Mouse (Mus musculus): ENCODE measurements around the gene Cd70.

The Cd70 gene

DNA sequence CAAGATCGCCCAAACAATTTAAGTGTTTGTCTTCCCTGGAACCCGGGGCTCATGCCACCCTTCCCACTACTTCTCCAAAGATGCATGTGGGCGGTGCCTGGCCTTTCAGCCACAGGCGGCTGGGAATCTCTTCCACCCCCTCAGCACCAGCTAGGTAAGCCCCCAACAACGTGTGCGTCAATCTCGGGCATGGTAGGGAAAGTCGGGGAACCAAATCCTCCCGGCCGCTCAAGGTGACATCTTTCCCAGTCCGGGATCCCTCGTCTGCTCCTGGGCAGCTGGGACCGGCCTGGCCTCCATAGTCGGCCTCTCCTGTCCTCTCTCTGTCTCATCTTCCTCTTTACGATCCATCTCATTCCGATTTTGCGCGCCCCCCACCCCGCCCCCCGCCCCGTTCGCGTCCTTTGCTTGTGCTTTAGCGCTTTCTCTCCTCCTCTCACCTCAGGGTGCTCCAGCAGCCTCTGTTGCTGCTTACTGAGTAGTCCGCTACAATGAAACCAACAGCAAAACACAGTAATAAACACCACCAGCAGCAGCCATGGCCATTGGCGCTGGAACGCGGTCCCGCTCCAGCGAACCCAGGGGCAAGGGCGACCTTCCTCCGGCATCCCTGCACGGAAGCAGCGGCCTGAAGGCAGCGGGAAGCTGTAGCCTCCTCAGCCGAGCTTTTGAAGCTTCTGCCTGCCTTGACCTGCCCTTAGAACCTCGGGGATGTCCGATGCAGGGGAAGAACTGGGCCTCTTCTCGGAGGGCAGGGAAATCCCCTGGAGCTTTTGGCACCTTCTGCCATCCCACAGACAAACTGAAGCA is at the start of gene Cd70:
Gene Cd70, minus strand, starts transcription at position 784 of the 810 bp plus-strand sequence.
- peak; percentile 23 to 27 for DNase-seq

DNA sequence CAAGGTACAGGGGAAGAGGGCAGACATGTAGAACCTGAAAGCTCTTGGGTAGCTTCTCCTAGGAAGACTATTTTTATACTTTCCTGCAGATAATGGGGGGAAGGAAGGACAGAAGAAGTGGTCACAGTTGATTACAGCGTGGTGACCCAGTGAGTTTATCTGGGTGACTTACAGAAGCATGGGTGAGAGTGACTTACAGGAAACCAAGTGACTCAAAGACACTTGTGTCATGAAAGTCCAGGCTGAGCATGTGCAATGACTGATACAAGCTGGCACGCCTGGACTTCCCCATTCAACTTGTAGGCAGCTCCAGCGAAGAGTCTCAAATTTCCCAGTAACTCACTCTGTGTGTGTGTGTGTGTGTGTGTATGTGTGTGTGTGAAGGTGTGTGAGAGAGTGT is 48.7 kb upstream of the Cd70 start:
- DNase-seq = no peak

DNA sequence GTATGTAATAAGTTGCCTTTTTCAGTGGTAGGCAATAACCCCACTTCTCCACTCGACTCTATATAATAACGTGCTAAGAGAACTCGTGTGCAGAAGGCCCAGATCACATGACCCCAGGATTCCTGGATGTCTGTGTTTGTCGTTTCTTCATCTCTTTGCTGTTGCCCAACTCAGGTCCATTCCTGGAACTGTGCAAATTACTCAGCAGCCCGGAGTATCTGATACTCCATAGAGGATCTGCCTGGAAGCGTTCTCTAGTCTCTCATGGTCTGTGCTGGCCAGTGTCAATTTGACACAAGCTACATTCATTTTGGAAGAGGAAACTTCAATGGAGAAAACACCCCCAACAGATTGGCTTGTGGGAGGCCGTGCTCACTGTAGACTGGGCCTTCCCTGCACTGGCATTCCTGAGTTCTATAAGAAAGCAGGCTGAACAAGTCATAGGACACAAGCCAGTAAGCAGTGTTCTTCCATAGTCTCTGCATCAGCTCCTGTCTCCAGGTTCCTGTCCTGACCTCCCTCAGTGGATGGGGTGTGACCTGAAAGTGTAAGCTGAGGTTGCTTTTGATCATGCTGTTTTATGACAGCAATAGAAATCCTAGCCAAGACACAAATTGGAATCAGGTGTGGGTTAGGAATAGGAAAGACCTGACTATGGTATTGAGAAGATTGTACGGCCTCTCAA is 45.9 kb upstream of the Cd70 start:
- DNase-seq = no peak

DNA sequence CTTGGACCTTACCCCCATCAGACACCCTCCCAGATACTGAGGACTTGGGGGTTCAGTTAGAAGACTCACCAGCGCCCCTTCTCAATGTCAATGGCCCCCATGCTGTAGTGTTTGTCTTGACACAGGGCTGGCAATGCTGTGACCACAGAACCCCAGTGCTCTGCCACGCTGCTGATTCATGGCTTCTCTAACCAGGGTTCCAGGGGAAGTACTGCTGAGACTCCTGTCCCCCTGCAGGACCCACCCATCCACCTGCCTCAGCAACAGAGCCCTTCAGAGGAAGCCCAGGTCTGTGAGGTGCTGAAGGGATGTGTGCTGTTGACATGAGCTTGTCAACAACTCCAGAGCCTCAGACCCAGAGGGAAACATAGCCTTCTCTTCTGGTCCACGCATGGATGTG is 45.2 kb upstream of the Cd70 start:
- DNase-seq = no peak

DNA sequence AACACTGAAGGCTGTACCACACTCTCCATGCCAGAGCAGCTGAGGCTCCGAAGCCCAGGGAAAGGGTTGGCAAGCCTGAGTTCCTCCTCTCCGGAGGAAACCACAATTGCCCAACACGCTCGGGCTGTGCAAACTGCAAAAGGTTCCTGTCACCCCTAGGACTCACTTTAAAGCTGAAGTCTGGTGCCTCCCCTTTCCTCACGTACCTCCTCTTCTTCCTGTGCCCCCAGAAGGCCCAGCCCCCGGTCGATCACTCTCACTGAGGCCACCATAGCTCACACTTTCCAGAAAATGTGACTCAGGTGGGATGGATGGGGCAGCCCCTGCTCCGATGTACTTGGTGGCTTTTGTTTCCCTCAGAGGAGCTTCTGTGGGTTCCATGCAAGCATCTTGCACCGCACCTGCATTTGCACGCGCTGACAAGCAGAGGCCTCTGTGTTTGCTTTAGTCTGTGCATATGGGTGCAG is 44.5 kb upstream of the Cd70 start, which contains the start of gene Tnfsf14:
Gene Tnfsf14, minus strand, starts transcription at position 137 of the 467 bp plus-strand sequence.
- DNase-seq = no peak

DNA sequence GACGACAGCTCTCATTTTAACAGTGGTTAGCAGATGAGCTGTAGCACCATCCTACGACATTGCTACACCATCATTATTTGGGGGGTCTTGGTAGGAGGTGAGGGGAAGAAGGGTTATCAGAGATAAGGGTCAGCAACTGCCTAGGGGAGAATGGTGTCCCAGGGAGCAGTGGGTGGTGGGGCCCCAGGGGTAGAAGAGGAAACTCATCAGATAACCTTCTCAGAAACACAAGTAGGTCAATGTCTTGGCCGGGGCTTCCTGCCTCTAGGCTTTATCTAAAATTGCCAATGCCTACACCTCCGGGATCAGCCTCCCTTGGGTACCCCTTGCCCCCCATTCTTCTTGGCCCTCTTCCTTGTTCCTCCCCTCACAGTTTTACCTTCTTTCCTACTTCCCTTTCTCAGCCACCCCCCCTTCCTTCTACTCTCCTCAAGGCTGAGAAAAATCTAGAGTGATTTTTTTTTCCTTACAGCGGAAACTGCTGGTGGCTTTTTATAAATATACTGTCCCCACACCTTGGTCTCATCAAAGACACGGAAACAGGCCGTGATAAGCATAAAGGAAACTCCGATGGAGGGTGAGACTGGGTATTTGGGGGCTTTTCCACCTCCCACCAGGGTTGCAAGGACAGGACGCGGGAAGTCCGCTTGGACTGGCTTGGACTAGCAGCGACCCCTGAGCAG is 39.1 kb upstream of the Cd70 start:
- no peak for DNase-seq

DNA sequence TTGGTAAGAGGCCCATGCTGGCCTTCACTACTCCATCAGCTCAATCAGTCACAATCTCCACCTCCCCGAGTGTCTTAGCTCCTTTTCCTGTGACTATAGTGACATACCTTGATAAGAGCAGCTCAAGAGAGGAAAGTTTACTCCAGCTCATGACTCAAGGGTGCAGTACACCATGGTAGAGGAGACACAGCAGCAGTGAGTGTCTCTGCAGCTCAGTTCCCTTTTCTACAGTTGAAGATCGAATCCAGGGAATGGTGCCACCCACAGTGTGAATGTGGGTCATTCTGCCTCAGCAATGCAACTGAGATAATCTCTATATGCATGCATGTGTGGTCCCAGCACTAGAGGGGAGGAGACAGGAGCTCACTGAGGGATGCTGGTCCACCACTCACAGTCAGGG is 36.1 kb upstream of the Cd70 start:
- DNase-seq = no peak

DNA sequence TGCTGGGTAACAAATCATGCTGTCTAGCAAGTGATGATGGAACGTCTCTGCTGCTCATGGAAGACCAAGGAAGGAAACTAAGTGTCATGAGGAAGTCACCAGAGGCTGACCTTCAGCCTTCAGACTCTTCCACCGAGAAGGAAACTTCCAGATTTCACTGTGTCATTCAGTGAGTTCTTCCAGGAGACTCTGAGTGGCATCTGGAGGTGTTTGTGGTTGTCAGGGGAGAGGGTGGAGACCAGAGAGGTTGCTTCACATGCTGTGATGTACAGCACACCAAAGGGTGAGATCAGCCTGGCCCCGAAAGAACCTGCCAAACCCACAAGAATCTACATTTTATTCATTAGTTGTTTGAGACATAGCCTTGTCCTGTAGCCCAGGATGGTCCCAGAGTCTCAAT is 33.3 kb upstream of the Cd70 start:
- no peak for DNase-seq

DNA sequence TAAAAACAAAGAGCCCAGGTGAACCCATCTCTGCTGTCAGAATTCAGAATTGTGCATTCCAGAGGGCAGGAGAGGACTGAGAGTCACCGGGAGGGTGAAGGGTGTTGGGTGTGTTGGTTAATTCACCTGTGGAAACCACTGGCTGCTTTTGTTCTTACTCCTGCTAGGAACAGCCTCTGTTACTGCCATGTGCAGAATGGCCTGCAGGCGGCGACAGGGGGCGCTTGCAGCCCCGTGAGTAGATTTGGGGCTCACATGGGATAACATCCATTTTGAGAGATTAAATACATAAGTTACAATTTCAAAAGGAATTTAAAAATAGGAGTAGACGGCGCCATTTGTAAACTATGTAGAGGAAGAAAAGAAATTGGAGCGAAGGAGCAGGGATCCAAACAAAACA is 30.8 kb upstream of the Cd70 start:
- DNase-seq = peak; percentile 8 to 10

DNA sequence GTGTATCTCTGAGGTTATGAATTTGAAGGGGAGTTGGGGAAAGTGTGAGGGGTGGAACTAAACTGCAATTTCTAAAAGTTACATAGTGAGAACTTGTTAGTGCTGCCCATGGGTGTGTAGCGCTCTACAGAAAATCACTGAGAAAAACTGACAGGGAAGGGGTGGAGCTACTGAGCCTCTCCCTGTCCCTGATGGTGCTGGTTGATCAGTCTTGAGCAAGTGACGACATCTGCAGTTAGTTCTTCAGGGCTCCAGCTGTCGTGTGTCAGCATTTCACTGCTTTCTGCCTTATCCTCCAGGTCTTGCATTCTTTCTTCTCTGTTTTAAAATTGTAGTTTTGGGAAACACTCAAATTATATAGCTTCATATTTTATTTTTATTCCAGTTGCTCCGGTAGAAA is 23.8 kb upstream of the Cd70 start:
- no peak for DNase-seq

DNA sequence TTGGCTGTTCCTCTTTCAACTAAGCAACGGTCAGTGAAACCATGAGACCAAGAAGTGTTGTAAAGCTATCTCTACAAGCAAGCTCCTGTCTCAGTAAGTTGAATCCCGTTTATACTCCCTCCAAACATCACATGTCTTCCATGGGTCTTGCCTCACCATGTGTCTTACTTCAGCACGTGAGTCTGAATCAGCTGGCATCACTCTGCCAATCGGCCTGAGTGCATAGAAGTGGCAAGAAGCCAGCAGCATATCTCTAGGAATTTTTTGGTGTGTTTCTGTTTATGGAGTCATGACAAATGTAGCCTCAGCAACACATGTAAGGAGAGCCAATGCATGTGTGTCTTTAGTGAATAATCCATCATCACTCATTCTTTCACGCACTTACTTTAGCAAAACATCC is 22.8 kb upstream of the Cd70 start:
- no peak for DNase-seq

DNA sequence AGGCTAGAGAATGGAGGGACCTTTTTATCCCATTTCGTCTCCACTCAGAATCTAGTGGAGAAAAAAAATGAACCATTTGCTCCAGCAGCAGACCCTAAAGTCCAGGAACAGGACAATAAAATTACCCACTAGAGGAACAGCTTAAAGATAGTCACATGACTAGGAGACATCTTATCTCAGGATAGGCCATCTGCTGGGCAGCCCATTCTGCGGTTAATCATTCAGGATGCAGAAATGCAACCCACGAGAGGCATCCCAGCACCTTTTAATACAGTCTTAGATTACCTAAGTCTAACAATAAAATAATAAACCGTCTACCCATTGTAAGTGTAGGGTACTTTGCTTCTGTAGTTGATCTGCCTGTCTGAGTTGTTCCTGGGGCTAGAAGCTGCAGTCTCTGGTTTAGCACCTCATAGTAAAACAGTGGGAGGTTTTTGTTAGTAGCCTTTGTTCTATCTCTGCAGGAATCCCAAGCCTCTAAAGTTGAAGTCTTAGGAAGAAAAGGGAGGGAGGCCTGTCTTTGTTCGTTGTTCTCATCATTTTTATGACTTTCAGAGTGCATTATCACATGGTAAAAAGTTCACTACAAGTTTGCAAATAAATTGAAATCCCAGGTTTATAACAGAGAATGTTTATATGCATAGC is 21.2 kb upstream of the Cd70 start:
- DNase-seq = no peak

DNA sequence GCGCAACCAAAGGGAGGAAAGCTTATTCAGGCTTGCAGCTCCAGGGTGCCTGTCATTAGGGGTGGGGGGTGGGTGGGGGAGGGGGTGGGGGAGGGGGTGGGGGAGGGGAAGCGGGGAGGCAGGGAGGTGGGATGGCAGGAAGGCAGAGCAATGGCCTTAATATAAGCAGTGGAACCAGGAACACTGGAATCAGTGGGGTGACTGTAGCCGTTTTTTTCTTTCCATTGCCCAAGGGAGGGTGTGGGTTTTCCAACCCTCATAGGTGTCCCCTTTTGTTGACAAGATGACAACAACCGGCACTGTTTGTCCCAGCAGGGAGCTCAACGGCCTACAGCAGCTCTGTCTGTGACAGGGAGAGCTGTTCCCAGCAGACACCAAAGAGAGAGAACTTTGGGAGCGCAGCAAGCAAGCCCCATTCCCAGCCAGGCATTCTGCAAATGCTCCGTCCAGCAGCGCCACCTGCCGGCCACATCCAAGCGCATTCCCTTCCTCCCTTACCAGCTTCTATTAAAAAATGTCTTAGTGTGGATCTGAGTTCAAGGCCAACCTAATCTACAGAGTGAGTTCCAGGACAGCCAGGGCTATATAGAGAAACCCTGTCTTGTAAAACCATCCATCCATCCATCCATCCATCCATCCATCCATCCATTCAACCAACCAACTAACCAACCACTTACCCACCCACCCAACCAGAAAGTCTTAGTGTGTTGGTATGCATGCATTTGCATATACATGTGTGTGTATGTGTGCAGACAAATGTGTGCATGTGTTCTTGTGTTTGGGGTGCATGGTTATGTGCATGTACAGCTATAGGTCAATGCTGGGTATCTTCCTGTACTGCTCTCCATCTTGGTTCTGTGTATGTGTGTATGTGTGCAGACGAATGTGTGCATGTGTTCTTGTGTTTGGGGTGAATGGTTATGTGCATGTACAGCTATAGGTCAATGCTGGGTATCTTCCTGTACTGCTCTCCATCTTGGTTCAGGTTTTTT is 17.5 kb upstream of the Cd70 start:
- peak; percentile 90 to 93 for DNase-seq

DNA sequence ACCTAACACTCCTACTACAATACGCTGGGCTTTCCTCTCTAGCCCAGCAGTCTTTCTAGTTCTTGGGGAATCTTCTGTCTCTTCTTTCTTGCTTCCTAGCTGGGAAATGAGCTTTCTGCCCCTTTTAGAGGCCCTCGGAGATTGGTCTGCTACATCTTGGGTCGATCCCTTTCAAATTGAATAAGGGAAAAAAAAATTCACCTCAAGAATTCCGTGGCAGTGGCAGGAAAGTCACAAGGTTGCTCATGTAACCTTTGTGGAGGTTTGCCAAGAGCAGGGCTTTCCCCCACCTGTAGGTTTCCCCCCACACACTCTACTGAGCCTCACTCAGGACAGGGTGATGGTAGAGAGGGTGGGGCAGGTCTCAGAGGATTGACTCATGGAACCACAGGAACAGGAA is 4.2 kb upstream of the Cd70 start:
- no peak for DNase-seq

DNA sequence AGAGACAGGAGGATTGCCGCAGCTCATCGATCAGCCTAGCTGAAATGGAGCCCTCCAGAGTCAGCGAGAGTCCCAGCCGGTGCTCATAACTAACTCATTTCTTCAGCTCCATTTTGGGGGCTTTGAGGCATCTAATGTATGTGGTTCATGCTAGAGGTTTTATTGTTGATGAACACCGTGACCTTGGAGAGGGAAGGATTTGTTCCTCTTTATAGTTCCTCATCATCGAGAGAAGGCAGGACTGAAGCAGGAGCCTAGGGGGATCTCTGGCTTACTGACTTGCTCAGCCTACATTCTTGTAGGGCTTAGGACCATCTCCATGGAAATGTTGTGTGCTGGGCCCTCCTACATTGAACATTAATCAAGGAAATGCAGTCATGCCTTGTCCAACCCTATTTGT is 3.4 kb upstream of the Cd70 start:
- DNase-seq = no peak

DNA sequence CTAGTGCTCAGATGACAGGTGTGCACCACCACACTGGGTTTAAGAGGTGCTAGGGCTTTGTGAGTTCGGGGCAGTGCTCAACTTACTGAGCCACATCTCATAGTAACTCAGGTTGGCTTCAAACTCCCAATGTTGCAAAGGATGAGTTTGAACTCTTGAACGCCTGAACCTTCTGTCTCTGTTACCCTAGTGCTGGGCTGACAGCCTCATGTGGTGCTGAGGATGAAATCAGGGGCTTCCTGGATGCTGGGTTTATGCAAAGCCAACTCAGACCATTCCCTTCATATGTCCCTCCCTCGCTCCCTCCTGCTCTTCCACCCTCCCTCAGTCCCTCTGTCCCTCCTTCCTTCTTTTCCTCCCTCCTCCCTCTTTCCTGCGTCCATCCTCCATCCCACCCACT is 1.2 kb downstream of the Cd70 start:
- DNase-seq = no peak

DNA sequence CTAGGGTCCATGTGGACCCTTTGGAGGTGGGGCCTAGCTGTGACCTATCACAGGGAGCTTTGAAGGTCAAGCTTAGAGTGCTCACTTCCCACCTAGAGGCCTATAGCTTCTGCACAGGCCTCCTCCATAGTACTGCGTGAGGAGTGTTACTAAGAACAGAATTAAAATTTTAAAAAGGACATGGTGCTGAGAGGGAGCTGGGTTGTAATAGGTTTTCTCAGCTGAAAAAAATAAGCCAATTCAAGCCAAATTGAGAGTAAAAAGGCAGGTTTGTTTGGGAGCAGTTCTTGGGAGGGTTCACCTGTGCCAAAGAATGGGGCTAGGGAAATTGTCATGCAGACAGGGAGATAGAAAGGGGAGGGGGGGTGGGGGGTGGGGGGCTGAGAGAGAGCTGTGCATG is 4.5 kb downstream of the Cd70 start:
- DNase-seq = no peak

DNA sequence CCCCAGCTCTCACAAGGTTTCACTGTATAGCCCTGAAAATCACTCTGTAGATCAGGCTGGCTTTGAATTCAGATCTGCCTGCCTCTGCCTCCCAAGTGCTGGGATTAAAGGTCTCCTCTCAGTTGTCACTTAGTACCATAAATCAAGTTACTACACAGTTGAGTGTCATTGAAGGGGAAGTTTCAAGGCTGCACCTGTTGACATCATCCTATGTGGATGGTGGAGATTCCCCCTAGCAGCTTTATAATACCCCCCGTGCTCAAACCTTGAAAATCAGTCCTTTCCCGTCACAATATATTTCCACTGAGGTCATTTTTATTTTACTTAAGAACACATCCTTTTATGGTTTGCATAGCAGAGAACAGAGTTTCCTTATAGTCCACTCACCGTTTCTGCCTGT is 5.9 kb downstream of the Cd70 start:
- DNase-seq = no peak

DNA sequence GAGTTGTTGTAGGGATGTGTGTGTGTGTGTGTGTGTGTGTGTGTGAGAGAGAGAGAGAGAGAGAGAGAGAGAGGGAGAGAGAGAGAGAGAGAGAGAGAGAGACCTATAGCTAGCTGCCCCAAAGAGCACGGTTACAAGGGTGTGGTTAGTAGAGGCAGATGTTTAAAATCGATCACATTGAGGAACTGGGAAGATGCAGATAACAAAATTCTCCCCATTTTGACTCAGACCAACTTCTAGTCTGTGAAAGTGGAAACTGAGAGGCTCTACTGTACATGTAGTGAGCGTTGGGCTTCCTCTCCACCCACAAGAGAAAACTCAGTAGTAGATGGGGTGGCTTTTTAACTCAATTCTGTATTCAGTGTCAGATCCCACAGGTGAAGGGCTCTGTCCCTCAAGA is 9.9 kb downstream of the Cd70 start:
- no peak for DNase-seq

DNA sequence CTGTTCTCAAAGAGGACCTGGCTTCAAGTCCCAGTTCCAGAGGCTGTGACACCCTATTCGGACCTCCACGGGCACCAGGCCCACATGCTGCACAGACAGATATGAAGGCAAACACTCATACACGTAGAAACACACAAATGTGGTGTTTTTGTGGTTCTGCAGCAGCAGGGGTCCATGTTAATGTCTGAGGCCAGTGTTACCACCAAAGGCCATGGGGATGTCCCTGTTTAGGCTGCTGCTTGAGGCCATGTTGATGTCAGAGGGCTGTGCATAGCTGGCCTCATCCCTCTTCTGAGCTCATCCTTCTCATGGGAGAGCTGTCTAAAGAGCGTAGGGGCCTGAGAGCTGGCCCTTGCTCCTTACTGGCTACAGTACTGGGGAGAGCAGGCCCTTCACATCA is 10.9 kb downstream of the Cd70 start:
- DNase-seq = no peak

DNA sequence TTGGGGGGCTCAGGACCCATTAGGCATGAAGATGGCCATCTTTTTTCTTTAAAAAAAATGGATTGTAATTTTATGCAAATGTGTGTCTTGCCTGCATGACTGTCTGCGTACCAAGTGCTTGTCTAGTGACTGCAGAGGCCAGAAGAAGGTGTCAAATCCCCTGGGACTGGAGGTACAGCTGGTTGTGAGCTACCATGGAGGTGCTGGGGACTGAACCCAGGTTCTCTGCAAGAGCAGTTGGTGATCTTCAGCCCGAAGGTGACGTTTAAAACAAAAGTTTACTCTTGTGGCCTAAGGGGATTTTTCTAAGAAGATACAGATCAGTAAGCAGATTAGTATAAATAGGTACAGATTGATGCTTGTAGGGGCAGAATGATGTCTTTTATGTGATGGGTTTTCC is 13.9 kb downstream of the Cd70 start:
- no peak for DNase-seq

DNA sequence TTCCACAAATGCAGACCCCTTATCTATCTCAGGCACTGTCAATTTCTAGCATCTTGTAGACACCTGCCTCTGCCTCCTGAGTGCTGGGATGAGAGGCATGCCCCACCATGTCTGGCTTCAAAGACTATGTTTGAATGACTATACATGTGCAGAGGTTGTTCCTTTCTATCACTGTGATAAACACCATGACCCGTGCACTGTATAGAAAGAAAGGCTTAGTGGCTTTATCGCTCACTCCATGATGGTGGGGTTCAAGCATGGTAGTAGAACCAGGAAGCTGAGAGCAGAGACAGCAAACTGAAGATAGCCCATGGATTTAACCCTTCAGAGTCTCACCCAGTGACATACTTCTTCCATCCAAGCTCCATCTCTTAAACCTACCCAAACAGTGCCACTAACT is 14.9 kb downstream of the Cd70 start:
- no peak for DNase-seq

Measured in cerebellum, postnatal 36 days (tissue).